8 mouse cellular contexts compared by ENCODE assay signal in genomic region chr11:95990886-95991708, GRCm38 (mm10). TPM values are rescaled to one million over a fixed set of nuclear protein-coding genes. Genes with fewer than 3 reads are reported as not detected.
DNase-seq lines count a peak whose midpoint lies in the region; ATAC-seq and TF ChIP-seq lines count a peak whose summit lies in the region.

No protein-coding gene starts in this region.

- TF ChIP-seq CTCF in kidney, adult 2 months (conservative IDR thresholded peaks at IDR 0.05; ENCODE audit: insufficient read depth, insufficient read length, low read depth, low read length), result no peak
- no peak for TF ChIP-seq CTCF in brain, embryonic 14.5 days (IDR thresholded peaks at IDR 0.05; ENCODE audit: borderline replicate concordance, extremely low read depth, insufficient read depth, insufficient read length)
- TF ChIP-seq CTCF in forebrain, postnatal 0 days (IDR thresholded peaks at IDR 0.05; ENCODE audit: low read depth), result no peak

- peak overlapping the region; percentile 68 for H3K4me2 ChIP-seq in forebrain, postnatal 0 days (ENCODE audit: low read depth)
- peak overlapping the region; percentile 84 for H3K4me2 ChIP-seq in limb, embryonic 13.5 days (replicated peaks)

- no peaks in the 10 kb centered on the region for H3K9me3 ChIP-seq in forebrain, postnatal 0 days (ENCODE audit: low read length)
- H3K9me3 ChIP-seq in limb, embryonic 13.5 days, result no peaks in the 10 kb centered on the region

- H3K27ac ChIP-seq in kidney, adult 2 months (ENCODE audit: insufficient read depth, low read depth, low read length), result no peak overlapping the region
- peak overlapping the region; percentile 62 for H3K27ac ChIP-seq in forebrain, postnatal 0 days (ENCODE audit: low read depth, low read length)
- H3K27ac ChIP-seq in limb, embryonic 13.5 days, result peak overlapping the region; percentile 95

- TF ChIP-seq POLR2A in kidney, adult 2 months (IDR thresholded peaks at IDR 0.05; ENCODE audit: low read depth, low read length), result no peak
- TF ChIP-seq POLR2A in brain, embryonic 14.5 days (IDR thresholded peaks at IDR 0.05; ENCODE audit: borderline replicate concordance, extremely low read depth, insufficient read depth, insufficient read length, poor library complexity, severe bottlenecking), result no peak

- WGBS in kidney, adult 2 months, result 10% methylated on average over 42 of the region's 49 CpGs
- 6% methylated on average over 48 of the region's 49 CpGs for WGBS in forebrain, postnatal 0 days
- WGBS in limb, embryonic 13.5 days, result 1% methylated on average over 32 of the region's 49 CpGs

- peaks cover 7% of the 10 kb centered on the region; the same call in 1 of the 2 replicates for H3K4me1 ChIP-seq in kidney, adult 2 months (ENCODE audit: control insufficient read depth, insufficient read depth, low read length)
- 0 out of 2 replicates have a peak, but pooled peaks cover 6% of the 10 kb centered on the region for H3K4me1 ChIP-seq in forebrain, postnatal 0 days (ENCODE audit: insufficient read depth)
- peaks cover 67% of the 10 kb centered on the region for H3K4me1 ChIP-seq in limb, embryonic 13.5 days

- DNase-seq in kidney, adult 2 months, result peak; percentile 25
- DNase-seq in kidney, adult 9 months, result no peak
- DNase-seq in brain, embryonic 14.5 days (ENCODE audit: low read depth), result peak; percentile 87
- DNase-seq in forebrain, postnatal 0 days, result peak; percentile 61
- peak; percentile 85 for DNase-seq in retina, embryonic 14.5 days (ENCODE audit: low spot score)
- no peak for DNase-seq in frontal cortex, postnatal 36 days (ENCODE audit: low spot score in 2 of 2)

- H3K27me3 ChIP-seq in kidney, adult 2 months (replicated peaks; ENCODE audit: control insufficient read depth, insufficient read depth, low read length), result peaks cover 3% of the 10 kb centered on the region
- H3K27me3 ChIP-seq in forebrain, postnatal 0 days (ENCODE audit: insufficient read depth, low read length), result no peaks in the 10 kb centered on the region
- no peaks in the 10 kb centered on the region for H3K27me3 ChIP-seq in limb, embryonic 13.5 days

- peak overlapping the region; percentile 78 for H3K9ac ChIP-seq in forebrain, postnatal 0 days
- peak overlapping the region; percentile 76 for H3K9ac ChIP-seq in limb, embryonic 13.5 days

- H3K4me3 ChIP-seq in kidney, adult 2 months (ENCODE audit: insufficient read depth, low read depth, low read length), result peak overlapping the region; percentile 9
- peak overlapping the region; percentile 45 for H3K4me3 ChIP-seq in forebrain, postnatal 0 days (ENCODE audit: low read depth, low read length)
- H3K4me3 ChIP-seq in limb, embryonic 13.5 days, result peak overlapping the region; percentile 47

- peak; percentile 81 for ATAC-seq in forebrain, postnatal 0 days
- ATAC-seq in limb, embryonic 13.5 days (ENCODE audit: low FRiP score, low read depth), result peak; percentile 81
- ATAC-seq in CD4-positive, CD25-positive, alpha-beta regulatory T cell, adult 4 months, result no peak

- no peaks in the 10 kb centered on the region for H3K36me3 ChIP-seq in kidney, adult 2 months (ENCODE audit: control insufficient read depth, insufficient read depth, low read length)
- no peaks in the 10 kb centered on the region for H3K36me3 ChIP-seq in forebrain, postnatal 0 days (ENCODE audit: insufficient read depth)
- H3K36me3 ChIP-seq in limb, embryonic 13.5 days, result peaks cover 30% of the 10 kb centered on the region

RNA-seq across cellular contexts. Expression of gene Igf2bp1, which starts 14.6 kb away (rescaled TPM):
- polyA plus RNA-seq in kidney, adult 2 months (2012; rRNA removed), result 1.0 and 1.1 TPM in 2 replicates
- 11.9 and 13.4 TPM in 2 replicates for polyA plus RNA-seq in brain, embryonic 14.5 days (2012; rRNA removed)
- 3.0 and 3.3 TPM in 2 replicates for total RNA-seq in forebrain, postnatal 0 days (2014; rRNA removed)
- polyA plus RNA-seq in forebrain, postnatal 0 days (2015; fragmentation: Nextera tagmentation; extraction: Ambion mirVana), result 1.8 and 2.5 TPM in 2 replicates
- 83.4 and 85.7 TPM in 2 replicates for polyA plus RNA-seq in limb, embryonic 13.5 days (2015; fragmentation: Nextera tagmentation; extraction: Ambion mirVana)
- polyA plus RNA-seq in CD4-positive, CD25-positive, alpha-beta regulatory T cell, adult 4 months (2017; shearing (Covaris generic)), result not detected

RNA-seq across cellular contexts. Expression of gene Gip, which starts 33.2 kb away (rescaled TPM):
- polyA plus RNA-seq in kidney, adult 2 months (2012; rRNA removed), result not detected in 2 replicates
- not detected in 2 replicates for polyA plus RNA-seq in brain, embryonic 14.5 days (2012; rRNA removed)
- not detected in 2 replicates for total RNA-seq in forebrain, postnatal 0 days (2014; rRNA removed)
- polyA plus RNA-seq in forebrain, postnatal 0 days (2015; fragmentation: Nextera tagmentation; extraction: Ambion mirVana), result not detected in 2 replicates
- not detected in 2 replicates for polyA plus RNA-seq in limb, embryonic 13.5 days (2015; fragmentation: Nextera tagmentation; extraction: Ambion mirVana)
- polyA plus RNA-seq in CD4-positive, CD25-positive, alpha-beta regulatory T cell, adult 4 months (2017; shearing (Covaris generic)), result not detected

RNA-seq across cellular contexts. Expression of gene Snf8, which starts 43.6 kb away (rescaled TPM):
- polyA plus RNA-seq in kidney, adult 2 months (2012; rRNA removed), result 35.5 and 45.9 TPM in 2 replicates
- polyA plus RNA-seq in brain, embryonic 14.5 days (2012; rRNA removed), result 52.7 and 60.8 TPM in 2 replicates
- total RNA-seq in forebrain, postnatal 0 days (2014; rRNA removed), result 36.5 and 36.7 TPM in 2 replicates
- 112 and 120 TPM in 2 replicates for polyA plus RNA-seq in forebrain, postnatal 0 days (2015; fragmentation: Nextera tagmentation; extraction: Ambion mirVana)
- polyA plus RNA-seq in limb, embryonic 13.5 days (2015; fragmentation: Nextera tagmentation; extraction: Ambion mirVana), result 95.0 and 98.4 TPM in 2 replicates
- polyA plus RNA-seq in CD4-positive, CD25-positive, alpha-beta regulatory T cell, adult 4 months (2017; shearing (Covaris generic)), result 10 to 100 TPM; 32.8 to 42.6 TPM

Comparison
In these comparisons a context has a peak if more than half of its experiments do, and no peak if none do; other contexts are left out.
1. DNase-seq: peak in kidney, adult 2 months (single experiment), brain, embryonic 14.5 days (single experiment), forebrain, postnatal 0 days (single experiment) and retina, embryonic 14.5 days (single experiment); none in kidney, adult 9 months (single experiment) and frontal cortex, postnatal 36 days (0 of 2).
2. Peak in every context shown above with its lines, with median percentiles within 50 percentile points of each other: H3K4me3 ChIP-seq.